Mouse (Mus musculus) G1E (cell line): ENCODE results near the gene Olfr481.

Experiments used
- CTCF ChIP-seq: IDR thresholded peaks from 2 replicates; pipeline ENCODE4 v1.5.1; 2012; ENCODE audit warnings: low read depth, low read length, inconsistent platforms, mixed read lengths
- GATA2 ChIP-seq: IDR thresholded peaks from 2 replicates; pipeline ENCODE4 v1.6.1; 2012; ENCODE audit warnings: low read depth, low read length, inconsistent platforms, borderline replicate concordance

DNA sequence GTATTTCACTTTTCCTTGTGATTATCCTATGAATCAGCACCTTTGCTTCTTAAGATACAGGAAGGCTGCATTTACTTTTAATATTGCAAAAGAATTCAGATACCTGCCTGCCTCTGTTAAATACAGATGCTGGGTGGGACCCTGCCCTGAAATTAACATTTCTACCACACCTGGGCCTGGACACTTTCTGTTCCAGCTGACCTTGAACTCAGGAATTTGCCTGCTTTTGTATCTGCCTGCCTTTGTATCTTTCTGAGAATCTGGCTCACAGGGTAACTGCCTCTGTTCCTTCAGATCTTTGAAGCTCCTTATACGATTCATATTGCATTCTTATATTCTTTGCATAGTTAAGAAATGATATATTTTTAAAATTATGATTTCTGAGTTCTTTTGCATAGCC, 41.8 kb downstream of the Olfr481 start:
- TF ChIP-seq CTCF (no peak), GATA2 (no peak)
